Mouse (Mus musculus) lung, postnatal 0 days (tissue): Measurements from ENCODE around the gene Neurl1b.

Source experiments
- CTCF ChIP-seq: IDR thresholded peaks from 2 replicates; pipeline ENCODE4 v1.5.1; 2016; ENCODE audit warnings: antibody characterized with exemption, mild to moderate bottlenecking
- EP300 ChIP-seq: IDR thresholded peaks from 2 replicates; pipeline ENCODE4 v1.6.1; 2016; ENCODE audit warnings: antibody characterized with exemption, mild to moderate bottlenecking, control low read depth

GRCm38 (mm10) chr17:26484626-26485421 lies 70.2 kb downstream of the Neurl1b start:
- TF ChIP-seq CTCF: no peak
- no peak for TF ChIP-seq EP300
